Mouse (Mus musculus) hematopoietic stem cell, adult 5-6 weeks (primary cell): Measurements from ENCODE around the gene Ndufs5. TPM values are rescaled to one million over a fixed set of nuclear protein-coding genes. Genes with fewer than 3 reads are reported as not detected.

Experiments used
- ATAC-seq, 2 experiments: fragments of 125-278 bp in 1 of 2; replicated peaks in 1 of 2; 2 replicates each; pipeline ENCODE4 v1.8.0; 2016 to 2017; ENCODE audit warnings: inconsistent platforms in 2 of 2, mild to moderate bottlenecking in 2 of 2, moderate number of reproducible peaks in 2 of 2, low read depth in 1 of 2, moderate TSS enrichment in 1 of 2; ENCODE audit not compliant: low FRiP score in 2 of 2, poor library complexity in 2 of 2, severe bottlenecking in 2 of 2, insufficient read depth in 1 of 2, low TSS enrichment in 1 of 2
- total RNA-seq: library from RNA; stranded (forward); fragments of 172-1452, 232-1000 nt; gene quantifications from 2 replicates; pipeline ENCODE4 v1.2.3, GENCODE M21; 2017

Gene Ndufs5
- total RNA-seq, 1 experiment from 2014 or later, result 157 TPM

DNA sequence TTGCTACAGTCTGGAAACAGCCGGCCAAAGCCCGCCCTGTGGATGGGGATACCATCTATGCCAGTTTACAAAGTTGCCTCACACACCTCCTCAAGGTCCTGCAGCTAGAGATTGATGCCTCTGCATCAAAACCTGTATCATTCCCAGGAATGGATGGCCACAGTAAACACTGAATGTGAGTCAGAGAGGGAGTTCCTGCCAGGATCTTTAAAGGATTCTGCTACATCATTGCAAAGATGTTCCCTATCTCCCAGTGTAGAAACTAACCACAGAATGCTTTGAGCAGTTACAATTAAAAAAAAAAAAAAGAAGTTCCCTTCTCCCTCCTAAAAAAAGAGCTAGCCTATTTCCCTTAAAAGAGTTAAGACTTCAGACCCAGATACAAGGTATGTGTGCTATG is 12.7 kb downstream of the Ndufs5 start:
- no peak for ATAC-seq

DNA sequence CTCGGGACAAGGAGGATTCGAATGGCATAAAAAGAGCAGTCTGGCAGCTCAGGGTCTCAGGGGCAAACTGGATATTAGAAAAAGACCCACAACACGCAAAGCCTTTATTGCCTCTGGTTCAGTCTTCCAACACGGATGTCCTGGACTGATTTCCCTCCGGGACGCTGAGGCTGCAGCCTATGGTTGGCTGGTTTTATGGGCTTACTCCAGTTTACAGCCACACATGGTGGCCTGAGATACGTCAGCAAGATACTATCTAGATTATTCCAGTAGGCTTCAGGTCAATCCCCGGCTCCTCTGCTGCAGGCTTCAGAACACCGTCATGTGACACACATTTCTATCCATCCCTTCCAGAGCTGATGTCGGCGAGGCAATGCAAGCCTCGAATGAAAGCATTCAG is 24.6 kb downstream of the Ndufs5 start:
- ATAC-seq, result no peak

- no peak for ATAC-seq
These were observed 25.9 kb downstream of the Ndufs5 start for GRCm38 (mm10) chr4:123692071-123692470.

DNA sequence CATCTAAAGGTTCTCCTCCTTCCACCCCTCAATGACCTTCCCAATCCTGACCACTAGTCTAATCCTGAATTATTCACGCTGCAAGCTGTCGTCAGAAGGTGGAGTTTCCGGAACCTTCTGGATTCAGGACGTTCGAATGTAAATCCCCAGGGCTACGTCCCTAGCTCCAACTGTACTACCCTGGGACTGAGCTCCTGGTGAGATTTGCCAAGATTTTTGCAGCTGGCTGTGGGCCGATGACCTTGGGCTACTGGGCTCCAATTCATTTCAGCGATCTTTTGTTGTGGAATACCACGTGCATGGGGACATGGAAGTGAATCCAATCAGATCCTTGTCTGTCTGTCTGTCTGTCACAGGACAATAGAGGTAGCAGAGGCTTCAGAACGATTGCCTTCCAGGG is 27.7 kb downstream of the Ndufs5 start:
- ATAC-seq, result no peak

DNA sequence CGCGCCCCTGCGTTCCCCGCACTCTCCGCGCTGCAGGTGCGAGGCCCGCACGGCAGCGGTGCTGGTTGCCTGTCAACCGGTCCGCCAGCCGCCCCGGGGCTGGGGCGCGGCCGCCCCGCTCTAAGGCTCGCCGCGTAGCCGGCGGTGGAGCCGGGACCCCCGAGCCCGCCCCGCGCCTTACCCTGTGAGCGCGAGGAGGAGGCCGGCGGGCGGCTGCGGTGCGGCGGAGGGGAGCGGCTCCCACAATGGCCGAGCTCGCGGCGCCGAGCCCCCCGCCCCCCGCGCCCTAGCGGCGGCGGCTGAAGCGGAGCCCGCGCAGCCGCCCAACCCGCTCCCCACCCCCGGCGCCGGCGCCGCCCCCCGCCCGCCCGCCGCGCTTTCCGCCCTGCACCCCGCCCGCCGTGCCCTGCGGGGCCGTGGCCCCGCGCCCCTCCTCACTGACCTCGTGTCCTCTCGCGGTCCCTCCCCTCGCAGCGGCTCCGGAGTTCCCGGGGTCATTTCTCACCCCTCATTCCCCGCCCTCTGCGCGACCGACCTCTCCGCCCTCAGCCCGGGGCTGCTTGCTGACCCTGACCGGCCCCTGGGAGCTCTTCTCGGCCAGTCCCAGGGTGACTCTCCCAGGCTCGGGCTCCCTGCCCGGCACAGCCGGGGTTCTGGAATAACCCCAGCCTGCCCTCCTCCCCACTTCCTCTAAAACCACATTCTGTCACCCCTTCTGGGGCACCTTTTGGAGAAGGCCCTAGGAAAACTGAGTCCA is 30.8 kb downstream of the Ndufs5 start:
- ATAC-seq, result peak; percentile 19 to 23; a peak in 2 of 4 replicates

DNA sequence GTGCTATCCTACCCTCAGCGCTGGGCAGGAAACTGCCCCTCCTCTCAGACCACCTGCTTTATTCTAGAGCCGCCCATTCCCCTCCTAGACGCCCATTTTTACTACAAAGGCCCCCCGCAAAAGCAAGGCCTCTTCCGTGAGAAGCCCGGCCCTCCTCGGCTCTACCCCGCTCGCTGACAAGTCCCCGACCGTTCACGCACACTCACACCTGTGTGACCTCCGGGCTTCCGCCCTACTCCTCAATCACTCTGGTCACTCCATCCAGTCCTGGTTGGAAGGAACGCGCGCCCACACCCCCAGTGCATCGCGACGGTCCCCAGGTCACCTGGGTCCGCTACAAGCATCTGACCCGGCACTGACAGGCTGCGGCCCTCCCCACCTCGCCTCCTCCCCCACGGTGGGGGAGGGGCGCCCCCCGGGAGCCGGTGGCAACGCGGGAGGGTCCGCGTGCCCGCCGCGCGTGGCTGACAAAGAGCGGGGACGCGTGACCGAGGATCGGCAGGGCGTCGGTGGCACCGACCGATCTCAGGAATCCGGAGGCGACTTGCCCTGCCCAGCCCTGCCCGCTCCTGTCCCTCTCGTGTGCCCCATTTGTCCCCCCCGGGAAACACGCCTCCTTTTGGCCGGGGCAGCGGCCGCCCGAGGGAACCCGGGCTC is 31.5 kb downstream of the Ndufs5 start:
- ATAC-seq, result peak in 1 of 2 experiments; percentile 33; a peak in 1 of 4 replicates

- ATAC-seq, result no peak
These were observed 32.3 kb downstream of the Ndufs5 start for GRCm38 (mm10) chr4:123685506-123686242.

DNA sequence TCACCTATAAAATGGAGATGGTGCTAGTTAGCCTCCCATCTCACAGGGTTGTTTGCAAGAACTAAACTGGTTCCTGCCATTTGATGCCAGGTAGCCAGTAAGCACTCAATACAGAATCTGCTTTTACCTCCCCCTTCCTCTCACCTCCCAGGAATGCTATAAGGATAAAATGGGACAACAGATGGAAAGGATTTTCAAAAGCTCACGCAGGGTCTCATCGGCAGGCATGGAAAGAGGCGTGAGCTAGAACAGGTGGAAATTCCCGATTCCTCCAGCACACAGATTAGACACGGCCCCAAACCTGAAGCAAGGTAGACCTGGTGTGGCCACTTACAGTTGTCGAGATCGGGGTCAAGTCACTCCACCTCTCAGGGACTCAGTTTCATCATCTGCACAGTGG is 33.0 kb downstream of the Ndufs5 start:
- ATAC-seq, result no peak

DNA sequence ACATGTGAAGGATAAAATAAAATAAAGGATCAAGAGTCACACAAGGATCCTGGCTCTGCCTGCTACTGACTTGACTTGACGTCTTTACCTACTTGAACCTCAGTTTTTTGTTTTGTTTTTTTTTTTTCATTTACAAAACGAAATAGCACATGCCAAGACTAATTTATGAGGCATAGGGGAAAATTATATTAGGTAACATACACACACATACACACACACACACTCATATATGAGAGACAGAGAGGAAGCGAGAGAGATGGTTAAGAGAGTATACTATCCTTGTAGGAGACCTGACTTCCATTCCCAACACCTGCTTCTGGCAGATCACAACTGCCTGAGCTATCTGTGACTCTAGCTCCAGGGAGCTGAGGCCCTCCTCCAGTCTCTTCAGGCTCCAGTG is 33.7 kb downstream of the Ndufs5 start, which contains the start of gene Macf1:
Macf1 (minus strand) TSS at position 101 of the 400 bp plus-strand sequence.
- no peak for ATAC-seq

DNA sequence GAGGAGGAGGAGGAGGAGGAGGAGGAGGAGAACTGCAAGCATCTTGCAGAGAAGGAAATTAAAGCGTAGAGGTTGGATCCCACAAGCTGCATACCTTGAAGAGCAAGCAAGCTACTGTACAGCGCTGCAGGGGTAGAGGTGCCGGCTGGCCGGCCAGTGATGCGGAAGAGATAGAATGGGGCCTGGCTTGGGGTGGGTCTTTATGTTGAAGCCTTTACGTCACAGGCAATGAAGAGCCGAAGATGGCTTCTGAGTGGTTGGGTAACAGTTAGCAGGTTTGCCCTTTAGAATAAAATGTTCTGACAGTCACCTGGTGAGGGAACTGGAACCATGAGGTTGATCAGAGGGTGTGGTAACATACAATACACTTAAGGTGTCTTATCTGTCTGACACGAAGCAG is 35.7 kb downstream of the Ndufs5 start:
- no peak for ATAC-seq

- ATAC-seq, result peak; percentile 54 to 61
These were observed 37.0 kb downstream of the Ndufs5 start for GRCm38 (mm10) chr4:123680962-123681361.

GRCm38 (mm10) chr4:123677060-123677804 is 40.8 kb downstream of the Ndufs5 start:
- ATAC-seq, result no peak

- no peak for ATAC-seq
These were observed 47.4 kb downstream of the Ndufs5 start for GRCm38 (mm10) chr4:123670598-123670997.

DNA sequence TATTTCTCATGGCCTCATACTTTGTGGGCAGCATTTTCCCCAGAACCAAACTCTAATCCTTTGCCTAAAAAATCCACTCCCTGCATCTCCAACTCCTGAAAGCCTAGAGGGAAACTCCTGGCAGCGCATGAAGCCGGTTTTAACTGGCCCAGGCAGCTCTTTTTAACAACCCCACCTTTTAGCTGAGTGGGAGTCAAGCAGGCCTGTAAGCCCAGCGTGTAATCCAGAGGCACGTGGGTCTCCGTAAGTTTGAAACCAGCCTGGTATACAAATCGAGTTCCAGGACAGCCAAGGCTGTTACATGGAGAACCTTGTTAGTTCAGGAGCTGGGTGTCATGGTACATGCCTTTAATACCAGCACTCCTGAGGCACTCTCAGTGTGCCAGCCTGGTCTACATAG is 48.3 kb downstream of the Ndufs5 start:
- no peak for ATAC-seq

DNA sequence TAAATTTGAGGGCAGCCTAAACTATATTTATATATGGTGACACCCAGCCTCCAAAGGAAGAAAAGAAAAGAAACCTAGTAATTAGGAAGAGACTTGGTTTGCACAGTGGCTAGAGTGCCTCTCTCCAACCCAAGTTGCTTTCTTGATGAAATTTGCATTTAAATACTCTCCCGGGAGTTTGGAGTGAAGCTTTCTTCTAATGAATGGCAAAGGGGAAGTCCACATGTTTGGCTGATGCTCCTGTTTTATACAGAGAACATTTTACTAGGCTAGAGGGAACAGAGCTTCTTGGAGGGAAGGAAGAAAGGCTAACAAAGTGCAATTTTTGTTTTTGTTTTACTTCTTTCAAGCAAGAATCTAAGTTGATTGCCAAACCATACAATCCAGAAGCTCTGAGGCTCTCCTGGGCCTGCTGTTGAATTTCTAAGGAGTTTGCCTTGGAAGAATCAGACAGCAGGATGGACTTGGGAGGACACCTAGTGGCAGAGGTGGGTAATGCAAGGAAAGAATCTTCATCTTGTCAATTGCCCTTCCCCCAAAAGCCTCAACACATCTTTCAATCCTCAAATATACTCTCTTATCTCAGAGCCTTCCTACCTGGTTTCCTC is 50.6 kb downstream of the Ndufs5 start:
- ATAC-seq, result no peak

DNA sequence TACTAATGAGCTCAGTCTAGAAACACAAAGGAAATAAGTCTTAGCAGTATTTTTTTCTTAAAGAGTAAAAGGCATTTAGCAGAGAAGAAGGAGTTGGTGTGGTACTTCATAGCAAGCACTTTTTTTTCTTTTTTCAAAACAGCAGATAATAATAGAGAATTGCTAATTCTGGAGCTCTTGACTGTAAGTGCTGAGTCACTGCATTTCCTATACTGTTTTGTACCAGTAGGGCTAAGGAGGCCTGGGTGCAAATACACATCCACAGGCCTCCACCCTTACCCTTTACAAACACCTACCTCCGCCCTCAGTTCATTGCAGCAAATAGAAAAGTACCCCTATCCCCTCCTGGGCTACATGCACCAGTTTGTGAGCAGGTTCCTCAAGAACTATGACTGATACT is 51.5 kb downstream of the Ndufs5 start:
- no peak for ATAC-seq

DNA sequence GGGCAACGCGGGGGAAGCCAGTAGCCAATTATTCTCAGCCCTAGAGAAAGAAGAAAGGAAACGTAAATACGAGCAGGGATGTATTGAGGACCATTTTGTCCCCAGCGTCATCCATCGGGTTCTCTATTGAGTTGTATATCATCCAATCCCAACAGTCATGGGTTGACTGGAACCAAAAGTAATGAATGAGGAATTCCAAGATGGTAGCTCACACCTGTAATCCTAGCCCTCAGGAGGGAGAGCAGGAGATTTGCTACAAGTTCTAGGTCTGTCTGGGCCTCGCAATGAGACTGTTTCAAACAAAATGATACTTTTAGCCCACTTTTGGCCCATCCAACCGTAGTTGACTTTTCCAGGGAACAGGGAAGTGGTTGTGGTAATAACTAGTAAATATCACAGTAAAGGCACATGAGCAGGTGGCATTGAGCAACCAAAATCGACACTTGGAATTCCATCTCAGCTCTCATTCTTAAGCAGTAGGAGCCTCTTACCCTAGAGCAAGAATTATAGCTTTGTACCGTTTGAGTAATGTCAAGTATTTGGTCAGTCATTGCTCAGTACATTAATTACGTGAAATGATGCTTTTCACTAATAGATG is 52.2 kb downstream of the Ndufs5 start:
- no peak for ATAC-seq
